23 mouse cellular contexts compared by ENCODE assay signal in the genomic region with DNA sequence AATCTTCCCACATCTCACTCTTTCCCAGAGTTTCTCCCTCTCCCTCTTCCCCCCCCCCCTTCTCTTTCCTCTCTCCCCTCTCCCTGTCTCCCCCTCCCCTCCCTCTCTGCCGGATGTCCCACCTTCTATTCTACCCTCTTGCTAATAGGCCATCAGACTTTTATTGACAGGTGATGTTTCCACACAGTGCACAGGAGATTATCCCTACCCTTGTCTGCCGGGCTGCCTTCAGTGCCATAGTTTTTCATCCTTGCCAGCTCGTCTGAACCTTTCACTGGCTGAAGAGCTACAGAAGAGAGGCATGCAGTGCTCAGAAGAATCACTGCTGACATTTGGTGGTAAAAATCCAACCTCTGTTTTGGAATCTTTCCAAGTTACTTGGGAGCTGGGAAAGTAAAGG. TPM values are rescaled to one million over a fixed set of nuclear protein-coding genes. Genes with fewer than 3 reads are reported as not detected.
A peak's percentile ranks its signal among the peaks of the same experiment; 100 is the strongest.
DNase-seq lines count a peak whose midpoint lies in the region; ATAC-seq and TF ChIP-seq lines count a peak whose summit lies in the region.
"Had no signal": no experiment of that assay in that cellular context is flagged by ENCODE, and none has a peak within 500 bp of the region (broad histone marks: within the 10 kb centered on the region; RNA-seq: fewer than 3 reads in every experiment).

No protein-coding gene starts in this region.

- TF ChIP-seq EP300 in ES-Bruce4 (IDR thresholded peaks at IDR 0.05; ENCODE audit: insufficient read depth, low read depth, low read length) = no peak

- DNase-seq in kidney, adult 18-20 months = no peak
- peak; percentile 58 for DNase-seq in adipocyte (ENCODE audit: low spot score)
- no peak for DNase-seq in thymus, postnatal 4 days
- DNase-seq in layer of hippocampus, postnatal 36 days = no peak
- DNase-seq: adrenal gland, adult 8-10 months; adrenal gland, postnatal 36 days; cerebellum, adult 2 months; cerebellum, postnatal 25 days; gastrocnemius, postnatal 36 days; heart, adult 11 months had no signal

- H3K4me3 ChIP-seq in kidney, embryonic 15.5 days (replicated peaks) = no peak overlapping the region
- peak overlapping the region; percentile 77 for H3K4me3 ChIP-seq in ES-Bruce4 (ENCODE audit: low read depth, low read length)
- no peak overlapping the region for H3K4me3 ChIP-seq in small intestine, adult 2 months (ENCODE audit: low read depth, low read length)
- H3K4me3 ChIP-seq: embryonic facial prominence, embryonic 12.5 days; forebrain, embryonic 15.5 days; heart, embryonic 13.5 days; hindbrain, embryonic 13.5 days had no signal

- 0 out of 2 replicates have a peak overlapping the region, but pooled peaks have one; percentile 42 for H3K27ac ChIP-seq in kidney, embryonic 15.5 days
- no peak overlapping the region for H3K27ac ChIP-seq in ES-Bruce4 (ENCODE audit: insufficient read depth, low read length)
- H3K27ac ChIP-seq in small intestine, adult 2 months (ENCODE audit: insufficient read depth, low read depth, low read length) = peak overlapping the region; percentile 54; the same call in 1 of the 2 replicates
- H3K27ac ChIP-seq: embryonic facial prominence, embryonic 12.5 days; forebrain, embryonic 15.5 days; heart, embryonic 13.5 days; hindbrain, embryonic 13.5 days had no signal

- ATAC-seq in kidney, embryonic 15.5 days (replicated peaks; ENCODE audit: low FRiP score) = no peak
- ATAC-seq: forebrain, embryonic 15.5 days; Patski had no signal

- no peak overlapping the region for H3K9ac ChIP-seq in kidney, embryonic 15.5 days
- H3K9ac ChIP-seq in ES-Bruce4 (ENCODE audit: low read depth, poor library complexity, severe bottlenecking) = peak overlapping the region; percentile 48; the same call in 1 of the 2 replicates
- H3K9ac ChIP-seq: embryonic facial prominence, embryonic 12.5 days; forebrain, embryonic 15.5 days; heart, embryonic 13.5 days; hindbrain, embryonic 13.5 days had no signal

- no peaks in the 10 kb centered on the region for H3K27me3 ChIP-seq in kidney, embryonic 15.5 days
- H3K27me3 ChIP-seq in ES-Bruce4 (ENCODE audit: control insufficient read depth, insufficient read depth, low read length, poor library complexity, severe bottlenecking) = no peaks in the 10 kb centered on the region
- no peaks in the 10 kb centered on the region for H3K27me3 ChIP-seq in small intestine, adult 2 months (ENCODE audit: control insufficient read depth, insufficient read depth, low read length)
- H3K27me3 ChIP-seq: embryonic facial prominence, embryonic 12.5 days; forebrain, embryonic 15.5 days; heart, embryonic 13.5 days; hindbrain, embryonic 13.5 days; Patski had no signal

- no peak overlapping the region for H3K4me2 ChIP-seq in kidney, embryonic 15.5 days
- H3K4me2 ChIP-seq: embryonic facial prominence, embryonic 12.5 days; forebrain, embryonic 15.5 days; heart, embryonic 13.5 days; hindbrain, embryonic 13.5 days had no signal

- WGBS in kidney, embryonic 15.5 days = 30% methylated on average over 3 of the region's 3 CpGs
- WGBS in small intestine, adult 2 months = 25% methylated on average over 3 of the region's 3 CpGs

- no peak for TF ChIP-seq CTCF in ES-Bruce4 (IDR thresholded peaks at IDR 0.05; ENCODE audit: low read depth, low read length)
- no peak for TF ChIP-seq CTCF in small intestine, adult 2 months (IDR thresholded peaks at IDR 0.05; ENCODE audit: extremely low read depth, insufficient read length, insufficient replicate concordance, low read depth, low read length)

- peaks cover 31% of the 10 kb centered on the region for H3K4me1 ChIP-seq in kidney, embryonic 15.5 days
- H3K4me1 ChIP-seq in ES-Bruce4 (ENCODE audit: control insufficient read depth, insufficient read depth, low read length) = no peaks in the 10 kb centered on the region
- H3K4me1 ChIP-seq in small intestine, adult 2 months (ENCODE audit: control insufficient read depth, insufficient read depth, insufficient read length, low read length) = peaks cover 25% of the 10 kb centered on the region; the same call in 1 of the 2 replicates
- H3K4me1 ChIP-seq: forebrain, embryonic 15.5 days had no signal

- no peaks in the 10 kb centered on the region for H3K36me3 ChIP-seq in kidney, embryonic 15.5 days
- H3K36me3 ChIP-seq in ES-Bruce4 (ENCODE audit: control insufficient read depth, insufficient read depth, low read length, poor library complexity, severe bottlenecking) = no peaks in the 10 kb centered on the region
- H3K36me3 ChIP-seq in small intestine, adult 2 months (ENCODE audit: control insufficient read depth, insufficient read depth, low read length) = no peaks in the 10 kb centered on the region
- H3K36me3 ChIP-seq: embryonic facial prominence, embryonic 12.5 days; forebrain, embryonic 15.5 days; heart, embryonic 13.5 days; hindbrain, embryonic 13.5 days had no signal

- H3K9me3 ChIP-seq in kidney, embryonic 15.5 days (replicated peaks) = 0 out of 2 replicates have a peak, but pooled peaks cover 5% of the 10 kb centered on the region
- H3K9me3 ChIP-seq in ES-Bruce4 (replicated peaks; ENCODE audit: control insufficient read depth, insufficient read depth, low read length, poor library complexity, severe bottlenecking) = peaks cover 2% of the 10 kb centered on the region; the same call in 1 of the 2 replicates
- H3K9me3 ChIP-seq: embryonic facial prominence, embryonic 12.5 days; forebrain, embryonic 15.5 days; heart, embryonic 13.5 days; hindbrain, embryonic 13.5 days had no signal

- TF ChIP-seq POLR2A in ES-Bruce4 (IDR thresholded peaks at IDR 0.05; ENCODE audit: insufficient read depth, low read length) = no peak
- TF ChIP-seq POLR2A in small intestine, adult 2 months (IDR thresholded peaks at IDR 0.05; ENCODE audit: low read depth, low read length) = no peak

RNA-seq across cellular contexts. Expression of a gene that starts 15.5 kb away (rescaled TPM):
- 1.3 and 2.3 TPM in 2 replicates for polyA plus RNA-seq in kidney, embryonic 15.5 days (2015; fragmentation: Nextera tagmentation; extraction: Ambion mirVana)
- 0.18 and 0.61 TPM in 2 replicates for polyA plus RNA-seq in ES-Bruce4 (2011; ENCODE audit: insufficient read depth, insufficient read length, low read depth, missing spikeins)
- 5.6 and 9.8 TPM in 2 replicates for polyA plus RNA-seq in small intestine, adult 2 months (2012; rRNA removed)
- total RNA-seq in layer of hippocampus, postnatal 36 days (2021) = not detected
- total RNA-seq: adrenal gland, adult 8-10 months; adrenal gland, postnatal 36 days; gastrocnemius, adult 8-10 months; gastrocnemius, postnatal 36 days; hematopoietic stem cell, adult 5-6 weeks; MEL had no signal
- polyA plus RNA-seq: cerebellum, adult 2 months; cortical plate, adult 2 months; embryonic facial prominence, embryonic 12.5 days; forebrain, embryonic 11.5 days; forebrain, embryonic 15.5 days; heart, embryonic 13.5 days; hindbrain, embryonic 13.5 days had no signal

RNA-seq across cellular contexts. Expression of a gene that starts 41.1 kb away (rescaled TPM):
- polyA plus RNA-seq in kidney, embryonic 15.5 days (2015; fragmentation: Nextera tagmentation; extraction: Ambion mirVana) = 183 and 204 TPM in 2 replicates
- 111 and 122 TPM in 2 replicates for polyA plus RNA-seq in ES-Bruce4 (2011; ENCODE audit: insufficient read depth, insufficient read length, low read depth, missing spikeins)
- polyA plus RNA-seq in small intestine, adult 2 months (2012; rRNA removed) = 9.2 and 10.1 TPM in 2 replicates
- 10 to 100 TPM; 54.9 to 57.0 TPM for total RNA-seq in layer of hippocampus, postnatal 36 days (2021)

Comparison
In these comparisons a context has a peak if more than half of its experiments do, and no peak if none do; other contexts are left out.
1. RNA of a gene that starts 41.1 kb away (polyA plus RNA-seq): 183 to 204 TPM in kidney, embryonic 15.5 days and 111 to 122 TPM in ES-Bruce4; 9.2 to 10.1 TPM in small intestine, adult 2 months; every median in the first group is over 10 times any median in the second.